22 mouse cellular contexts compared by ENCODE assay signal in genomic region chr6:137405690-137406089, GRCm38 (mm10).
DNase-seq lines count a peak whose midpoint lies in the region; ATAC-seq and TF ChIP-seq lines count a peak whose summit lies in the region.
"Had no signal": no experiment of that assay in that cellular context is flagged by ENCODE, and none has a peak within 500 bp of the region (broad histone marks: within the 10 kb centered on the region; RNA-seq: fewer than 3 reads in every experiment).

No protein-coding gene starts in this region.

- WGBS in heart, embryonic 12.5 days = 77% methylated on average over 2 of the region's 2 CpGs
- 72% methylated on average over 2 of the region's 2 CpGs for WGBS in liver, adult 2 months

- H3K4me3 ChIP-seq in heart, embryonic 12.5 days = no peak overlapping the region
- no peak overlapping the region for H3K4me3 ChIP-seq in liver, adult 2 months (ENCODE audit: insufficient read depth, low read depth, low read length)
- no peak overlapping the region for H3K4me3 ChIP-seq in bone marrow macrophage, adult 2 months (ENCODE audit: insufficient read depth, low read length)
- H3K4me3 ChIP-seq: embryonic facial prominence, embryonic 10.5 days; forebrain, embryonic 13.5 days; heart, embryonic 10.5 days; heart, embryonic 15.5 days; hindbrain, embryonic 15.5 days had no signal

- no peaks in the 10 kb centered on the region for H3K9me3 ChIP-seq in heart, embryonic 12.5 days (replicated peaks)
- H3K9me3 ChIP-seq: embryonic facial prominence, embryonic 10.5 days; forebrain, embryonic 13.5 days; heart, embryonic 15.5 days; hindbrain, embryonic 15.5 days had no signal

- H3K4me2 ChIP-seq in heart, embryonic 12.5 days = no peak overlapping the region
- H3K4me2 ChIP-seq: forebrain, embryonic 13.5 days; heart, embryonic 15.5 days; hindbrain, embryonic 15.5 days had no signal

- no peaks in the 10 kb centered on the region for H3K27me3 ChIP-seq in heart, embryonic 12.5 days (replicated peaks)
- H3K27me3 ChIP-seq in liver, adult 2 months (ENCODE audit: control insufficient read depth, insufficient read depth, low read length) = no peaks in the 10 kb centered on the region
- H3K27me3 ChIP-seq: forebrain, embryonic 13.5 days; heart, embryonic 15.5 days; hindbrain, embryonic 15.5 days had no signal

- no peak for ATAC-seq in heart, embryonic 12.5 days (ENCODE audit: insufficient number of reproducible peaks, low FRiP score)
- ATAC-seq in megakaryocyte, adult 5-6 weeks (ENCODE audit: poor library complexity, severe bottlenecking) = peak; percentile 59
- ATAC-seq: CD4-positive, CD25-positive, alpha-beta regulatory T cell, adult 4 months; forebrain, embryonic 13.5 days had no signal

- H3K4me1 ChIP-seq in heart, embryonic 12.5 days (replicated peaks) = no peaks in the 10 kb centered on the region
- H3K4me1 ChIP-seq in liver, adult 2 months (ENCODE audit: control insufficient read depth, insufficient read depth, low read length) = no peaks in the 10 kb centered on the region
- peaks cover 42% of the 10 kb centered on the region for H3K4me1 ChIP-seq in bone marrow macrophage, adult 2 months (ENCODE audit: control insufficient read depth, insufficient read depth, low read length)
- H3K4me1 ChIP-seq: embryonic facial prominence, embryonic 10.5 days; forebrain, embryonic 13.5 days; hindbrain, embryonic 15.5 days had no signal

- H3K79me2 ChIP-seq in liver, adult 2 months (ENCODE audit: control insufficient read depth, insufficient read depth, low read length) = no peaks in the 10 kb centered on the region

- TF ChIP-seq CTCF in liver, adult 2 months (IDR thresholded peaks at IDR 0.05; ENCODE audit: low read depth, low read length) = no peak
- no peak for TF ChIP-seq CTCF in bone marrow macrophage, adult 2 months (IDR thresholded peaks at IDR 0.05; ENCODE audit: low read depth, low read length)

- no peak for TF ChIP-seq POLR2A in liver, adult 2 months (IDR thresholded peaks at IDR 0.05; ENCODE audit: extremely low read depth, insufficient read depth, low read length)
- TF ChIP-seq POLR2A in bone marrow macrophage, adult 2 months (IDR thresholded peaks at IDR 0.05; ENCODE audit: borderline replicate concordance, low read depth, low read length) = no peak

- H3K9ac ChIP-seq in heart, embryonic 12.5 days = no peak overlapping the region
- H3K9ac ChIP-seq in liver, adult 2 months (ENCODE audit: low read depth, low read length) = no peak overlapping the region
- H3K9ac ChIP-seq: forebrain, embryonic 13.5 days; heart, embryonic 15.5 days; hindbrain, embryonic 15.5 days had no signal

- H3K36me3 ChIP-seq in heart, embryonic 12.5 days = no peaks in the 10 kb centered on the region
- H3K36me3 ChIP-seq in liver, adult 2 months (ENCODE audit: control insufficient read depth, insufficient read depth, low read length) = no peaks in the 10 kb centered on the region
- H3K36me3 ChIP-seq: embryonic facial prominence, embryonic 10.5 days; G1E; heart, embryonic 10.5 days; heart, embryonic 15.5 days had no signal

- H3K27ac ChIP-seq in heart, embryonic 12.5 days (ENCODE audit: poor library complexity, severe bottlenecking) = no peak overlapping the region
- H3K27ac ChIP-seq in liver, adult 2 months (replicated peaks; ENCODE audit: insufficient read depth, low read depth, low read length) = no peak overlapping the region
- peak overlapping the region; percentile 74 for H3K27ac ChIP-seq in bone marrow macrophage, adult 2 months (ENCODE audit: insufficient read depth, low read depth, low read length)
- H3K27ac ChIP-seq: embryonic facial prominence, embryonic 10.5 days; forebrain, embryonic 13.5 days; heart, embryonic 10.5 days; heart, embryonic 15.5 days; hindbrain, embryonic 15.5 days had no signal

- DNase-seq in heart, adult 11 months = peak; percentile 94
- peak; percentile 25 for DNase-seq in liver, adult 2 months (ENCODE audit: extremely low read depth, low read depth, low spot score)
- DNase-seq in liver = no peak
- DNase-seq in frontal cortex, postnatal 25 days (ENCODE audit: low spot score in 2 of 2) = no peak
- no peak for DNase-seq in T-cell, adult 2 months (ENCODE audit: low spot score)
- DNase-seq: adrenal gland, postnatal 10 days; B cell, adult 2 months; cerebellum, adult 11-12 months; cerebellum, adult 9-10 months; cerebellum, postnatal 25 days; gastrocnemius, postnatal 10 days; heart, postnatal 36 days had no signal

Comparison
In these comparisons a context has a peak if more than half of its experiments do, and no peak if none do; other contexts are left out.
1. DNase-seq: peak in heart, adult 11 months (single experiment) and liver, adult 2 months (single experiment); none in liver (single experiment), frontal cortex, postnatal 25 days (0 of 2) and T-cell, adult 2 months (single experiment).